Mouse (Mus musculus) stomach, postnatal 0 days (tissue): ENCODE results near the gene Csrp3.
A peak's percentile ranks its signal among the peaks of the same experiment; 100 is the strongest.

Experiments used
- CTCF ChIP-seq: IDR thresholded peaks from 2 replicates; pipeline ENCODE4 v1.5.1; 2016; ENCODE audit warnings: antibody characterized with exemption, low read depth, mild to moderate bottlenecking, moderate library complexity
- EP300 ChIP-seq: optimal IDR thresholded peaks from 2 replicates; pipeline ENCODE3; 2016; ENCODE audit warnings: antibody characterized with exemption

- TF ChIP-seq CTCF, result peak; percentile 84
- no peak for TF ChIP-seq EP300
Measured at GRCm38 (mm10) chr7:48876526-48876925, 28.7 kb upstream of the Csrp3 start.
